Comparison of ENCODE assay signal across 8 mouse cellular contexts in the genomic region with DNA sequence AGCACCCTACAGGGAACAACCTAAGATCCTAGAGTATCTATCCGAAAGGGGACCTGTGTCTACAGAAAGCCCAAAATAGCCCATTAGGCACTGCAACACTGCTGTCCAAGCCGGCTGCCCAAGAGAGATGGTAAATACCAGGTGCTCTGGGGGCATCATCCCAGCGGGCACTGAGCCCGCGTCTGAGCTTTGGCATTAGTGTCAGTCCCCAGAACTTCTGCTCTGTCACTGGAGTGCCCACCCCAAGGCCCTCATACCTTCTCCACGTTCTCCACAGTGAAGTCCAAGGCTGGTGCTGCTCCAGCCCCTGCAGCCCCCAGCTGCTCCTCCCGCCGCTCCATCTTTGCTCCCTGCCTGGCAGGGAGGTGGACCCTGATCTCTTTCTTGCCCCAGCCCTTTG. TPM values are rescaled to one million over a fixed set of nuclear protein-coding genes. Genes with fewer than 3 reads are reported as not detected.
DNase-seq lines count a peak whose midpoint lies in the region; ATAC-seq and TF ChIP-seq lines count a peak whose summit lies in the region.

No protein-coding gene starts in this region.

- no peak for ATAC-seq in cerebellum, adult (ENCODE audit: insufficient number of reproducible peaks, low FRiP score, low TSS enrichment)
- no peak for ATAC-seq in forebrain, embryonic 12.5 days (ENCODE audit: low FRiP score)

- TF ChIP-seq EP300 in ES-Bruce4 (IDR thresholded peaks at IDR 0.05; ENCODE audit: insufficient read depth, low read depth, low read length) = no peak

- peaks cover 2% of the 10 kb centered on the region for H3K4me1 ChIP-seq in ES-Bruce4 (ENCODE audit: control insufficient read depth, insufficient read depth, low read length)
- peaks cover 55% of the 10 kb centered on the region for H3K4me1 ChIP-seq in forebrain, embryonic 12.5 days
- peaks cover 29% of the 10 kb centered on the region for H3K4me1 ChIP-seq in limb, embryonic 10.5 days

- H3K27me3 ChIP-seq in ES-Bruce4 (ENCODE audit: control insufficient read depth, insufficient read depth, low read length, poor library complexity, severe bottlenecking) = no peaks in the 10 kb centered on the region
- H3K27me3 ChIP-seq in forebrain, embryonic 12.5 days = no peaks in the 10 kb centered on the region
- H3K27me3 ChIP-seq in limb, embryonic 10.5 days (ENCODE audit: low read depth, poor library complexity, severe bottlenecking) = no peaks in the 10 kb centered on the region

- peak overlapping the region; percentile 59 for H3K9ac ChIP-seq in ES-Bruce4 (ENCODE audit: low read depth, poor library complexity, severe bottlenecking)
- peak overlapping the region; percentile 89 for H3K9ac ChIP-seq in forebrain, embryonic 12.5 days

- no peak for TF ChIP-seq CTCF in ES-Bruce4 (IDR thresholded peaks at IDR 0.05; ENCODE audit: low read depth, low read length)

- DNase-seq in cerebellum, adult 11 months = peak; percentile 66
- DNase-seq in limb, embryonic 10.5 days (ENCODE audit: low spot score) = peak; percentile 35
- peak; percentile 86 for DNase-seq in skeletal muscle tissue, adult 2 months (ENCODE audit: low read depth, low spot score)
- no peak for DNase-seq in layer of hippocampus, adult 8-10 months (ENCODE audit: low spot score in 2 of 2)
- DNase-seq in urinary bladder, postnatal 4 days (ENCODE audit: low spot score in 2 of 2) = no peak

- no peaks in the 10 kb centered on the region for H3K9me3 ChIP-seq in ES-Bruce4 (replicated peaks; ENCODE audit: control insufficient read depth, insufficient read depth, low read length, poor library complexity, severe bottlenecking)
- no peaks in the 10 kb centered on the region for H3K9me3 ChIP-seq in forebrain, embryonic 12.5 days
- H3K9me3 ChIP-seq in limb, embryonic 10.5 days (replicated peaks) = no peaks in the 10 kb centered on the region

- H3K4me2 ChIP-seq in forebrain, embryonic 12.5 days = peak overlapping the region; percentile 100

- peak overlapping the region; percentile 99 for H3K4me3 ChIP-seq in ES-Bruce4 (ENCODE audit: low read depth, low read length)
- H3K4me3 ChIP-seq in forebrain, embryonic 12.5 days (replicated peaks) = peak overlapping the region; percentile 78
- H3K4me3 ChIP-seq in limb, embryonic 10.5 days = peak overlapping the region; percentile 80

- H3K27ac ChIP-seq in ES-Bruce4 (ENCODE audit: insufficient read depth, low read length) = no peak overlapping the region
- H3K27ac ChIP-seq in forebrain, embryonic 12.5 days = no peak overlapping the region
- peak overlapping the region; percentile 97 for H3K27ac ChIP-seq in limb, embryonic 10.5 days

- H3K36me3 ChIP-seq in ES-Bruce4 (ENCODE audit: control insufficient read depth, insufficient read depth, low read length, poor library complexity, severe bottlenecking) = no peaks in the 10 kb centered on the region; the same call in 1 of the 2 replicates
- peaks cover 27% of the 10 kb centered on the region for H3K36me3 ChIP-seq in forebrain, embryonic 12.5 days (replicated peaks)
- H3K36me3 ChIP-seq in limb, embryonic 10.5 days = peaks cover 40% of the 10 kb centered on the region

- TF ChIP-seq POLR2A in ES-Bruce4 (IDR thresholded peaks at IDR 0.05; ENCODE audit: insufficient read depth, low read length) = no peak

- 19% methylated on average over 8 of the region's 8 CpGs for WGBS in forebrain, embryonic 12.5 days
- WGBS in limb, embryonic 10.5 days = 28% methylated on average over 8 of the region's 8 CpGs

RNA-seq across cellular contexts. Expression of a gene that starts 0.8 kb away (rescaled TPM):
- 24.7 and 25.1 TPM in 2 replicates for polyA plus RNA-seq in ES-Bruce4 (2011; ENCODE audit: insufficient read depth, insufficient read length, low read depth, missing spikeins)
- polyA plus RNA-seq in forebrain, embryonic 12.5 days (2016; fragmentation: Nextera tagmentation; extraction: Ambion mirVana) = 70.8 and 71.4 TPM in 2 replicates
- 56.0 and 56.7 TPM in 2 replicates for polyA plus RNA-seq in limb, embryonic 10.5 days (2016; fragmentation: Nextera tagmentation; extraction: Ambion mirVana)
- total RNA-seq in layer of hippocampus, adult 8-10 months (2022) = 100 to 1,000 TPM; 127 to 140 (median 130) TPM

RNA-seq across cellular contexts. Expression of a gene that starts 15.5 kb away (rescaled TPM):
- polyA plus RNA-seq in ES-Bruce4 (2011; ENCODE audit: insufficient read depth, insufficient read length, low read depth, missing spikeins) = 5.0 and 6.1 TPM in 2 replicates
- polyA plus RNA-seq in forebrain, embryonic 12.5 days (2016; fragmentation: Nextera tagmentation; extraction: Ambion mirVana) = 0.23 and 0.33 TPM in 2 replicates
- polyA plus RNA-seq in limb, embryonic 10.5 days (2016; fragmentation: Nextera tagmentation; extraction: Ambion mirVana) = 6.5 and 13.5 TPM in 2 replicates
- total RNA-seq in layer of hippocampus, adult 8-10 months (2022) = 1 to 10 TPM; 1.5 to 2.2 (median 1.9) TPM

RNA-seq across cellular contexts. Expression of a gene that starts 22.2 kb away (rescaled TPM):
- 7.4 and 8.0 TPM in 2 replicates for polyA plus RNA-seq in ES-Bruce4 (2011; ENCODE audit: insufficient read depth, insufficient read length, low read depth, missing spikeins)
- polyA plus RNA-seq in forebrain, embryonic 12.5 days (2016; fragmentation: Nextera tagmentation; extraction: Ambion mirVana) = 26.7 and 27.0 TPM in 2 replicates
- 22.7 and 25.1 TPM in 2 replicates for polyA plus RNA-seq in limb, embryonic 10.5 days (2016; fragmentation: Nextera tagmentation; extraction: Ambion mirVana)
- total RNA-seq in layer of hippocampus, adult 8-10 months (2022) = 10 to 100 TPM in 3 of 4 experiments, 1 to 10 TPM in 1; 9.0 to 11.5 (median 11.0) TPM

RNA-seq across cellular contexts. Expression of a gene that starts 26.9 kb away (rescaled TPM):
- polyA plus RNA-seq in ES-Bruce4 (2011; ENCODE audit: insufficient read depth, insufficient read length, low read depth, missing spikeins) = 102 and 115 TPM in 2 replicates
- 233 TPM in 2 replicates for polyA plus RNA-seq in forebrain, embryonic 12.5 days (2016; fragmentation: Nextera tagmentation; extraction: Ambion mirVana)
- 143 and 147 TPM in 2 replicates for polyA plus RNA-seq in limb, embryonic 10.5 days (2016; fragmentation: Nextera tagmentation; extraction: Ambion mirVana)
- total RNA-seq in layer of hippocampus, adult 8-10 months (2022) = 100 to 1,000 TPM; 406 to 438 (median 423) TPM

RNA-seq across cellular contexts. Expression of a gene that starts 30.7 kb away (rescaled TPM):
- polyA plus RNA-seq in ES-Bruce4 (2011; ENCODE audit: insufficient read depth, insufficient read length, low read depth, missing spikeins) = 15.3 and 18.2 TPM in 2 replicates
- 36.4 and 36.9 TPM in 2 replicates for polyA plus RNA-seq in forebrain, embryonic 12.5 days (2016; fragmentation: Nextera tagmentation; extraction: Ambion mirVana)
- 22.8 and 26.2 TPM in 2 replicates for polyA plus RNA-seq in limb, embryonic 10.5 days (2016; fragmentation: Nextera tagmentation; extraction: Ambion mirVana)
- total RNA-seq in layer of hippocampus, adult 8-10 months (2022) = 10 to 100 TPM; 59.6 to 64.5 (median 63.4) TPM

Comparison
In these comparisons a context has a peak if more than half of its experiments do, and no peak if none do; other contexts are left out.
1. DNase-seq: peak in cerebellum, adult 11 months (single experiment), limb, embryonic 10.5 days (single experiment) and skeletal muscle tissue, adult 2 months (single experiment); none in layer of hippocampus, adult 8-10 months (0 of 2) and urinary bladder, postnatal 4 days (0 of 2).
2. Peak in every context shown above with its lines, with median percentiles within 50 percentile points of each other: H3K4me3 ChIP-seq.